8 mouse cellular contexts compared by ENCODE assay signal in genomic region chr14:25555291-25555781, GRCm38 (mm10).
DNase-seq lines count a peak whose midpoint lies in the region; ATAC-seq lines count a peak whose summit lies in the region.

No protein-coding gene starts in this region.

- peaks cover 4% of the 10 kb centered on the region; the same call in 1 of the 2 replicates for H3K36me3 ChIP-seq in embryonic facial prominence, embryonic 12.5 days

- 8% methylated on average over 10 of the region's 10 CpGs for WGBS in embryonic facial prominence, embryonic 12.5 days

- H3K4me3 ChIP-seq in embryonic facial prominence, embryonic 12.5 days, result no peak overlapping the region

- ATAC-seq in embryonic facial prominence, embryonic 12.5 days (ENCODE audit: insufficient number of reproducible peaks, insufficient read depth, low FRiP score, low TSS enrichment), result 0 out of 2 replicates have a peak, but pooled peaks have one; percentile 25

- H3K4me2 ChIP-seq in embryonic facial prominence, embryonic 12.5 days (replicated peaks), result peak overlapping the region; percentile 26

- peaks cover 66% of the 10 kb centered on the region for H3K4me1 ChIP-seq in embryonic facial prominence, embryonic 12.5 days

- 0 out of 2 replicates have a peak overlapping the region, but pooled peaks have one; percentile 1 for H3K9ac ChIP-seq in embryonic facial prominence, embryonic 12.5 days

- no peaks in the 10 kb centered on the region for H3K9me3 ChIP-seq in embryonic facial prominence, embryonic 12.5 days

- H3K27me3 ChIP-seq in embryonic facial prominence, embryonic 12.5 days, result no peaks in the 10 kb centered on the region

- peak overlapping the region; percentile 75 for H3K27ac ChIP-seq in embryonic facial prominence, embryonic 12.5 days

- DNase-seq in lung, postnatal 10 days, result peak; percentile 54
- no peak for DNase-seq in lung, postnatal 36 days
- peak; percentile 75 for DNase-seq in kidney, postnatal 10 days
- DNase-seq in ovary, postnatal 36 days (ENCODE audit: low spot score), result peak; percentile 48
- no peak for DNase-seq in layer of hippocampus, adult 18-20 months (ENCODE audit: low spot score in 2 of 2)
- DNase-seq in thymus, postnatal 25 days, result no peak
- no peak for DNase-seq in frontal cortex, postnatal 14 days (ENCODE audit: low spot score in 2 of 2)

Comparison
In these comparisons a context has a peak if more than half of its experiments do, and no peak if none do; other contexts are left out.
1. DNase-seq: peak in lung, postnatal 10 days (single experiment), kidney, postnatal 10 days (single experiment) and ovary, postnatal 36 days (single experiment); none in lung, postnatal 36 days (single experiment), layer of hippocampus, adult 18-20 months (0 of 2), thymus, postnatal 25 days (single experiment) and frontal cortex, postnatal 14 days (0 of 2).